Comparison of ENCODE assay signal across 8 mouse cellular contexts in the genomic region with DNA sequence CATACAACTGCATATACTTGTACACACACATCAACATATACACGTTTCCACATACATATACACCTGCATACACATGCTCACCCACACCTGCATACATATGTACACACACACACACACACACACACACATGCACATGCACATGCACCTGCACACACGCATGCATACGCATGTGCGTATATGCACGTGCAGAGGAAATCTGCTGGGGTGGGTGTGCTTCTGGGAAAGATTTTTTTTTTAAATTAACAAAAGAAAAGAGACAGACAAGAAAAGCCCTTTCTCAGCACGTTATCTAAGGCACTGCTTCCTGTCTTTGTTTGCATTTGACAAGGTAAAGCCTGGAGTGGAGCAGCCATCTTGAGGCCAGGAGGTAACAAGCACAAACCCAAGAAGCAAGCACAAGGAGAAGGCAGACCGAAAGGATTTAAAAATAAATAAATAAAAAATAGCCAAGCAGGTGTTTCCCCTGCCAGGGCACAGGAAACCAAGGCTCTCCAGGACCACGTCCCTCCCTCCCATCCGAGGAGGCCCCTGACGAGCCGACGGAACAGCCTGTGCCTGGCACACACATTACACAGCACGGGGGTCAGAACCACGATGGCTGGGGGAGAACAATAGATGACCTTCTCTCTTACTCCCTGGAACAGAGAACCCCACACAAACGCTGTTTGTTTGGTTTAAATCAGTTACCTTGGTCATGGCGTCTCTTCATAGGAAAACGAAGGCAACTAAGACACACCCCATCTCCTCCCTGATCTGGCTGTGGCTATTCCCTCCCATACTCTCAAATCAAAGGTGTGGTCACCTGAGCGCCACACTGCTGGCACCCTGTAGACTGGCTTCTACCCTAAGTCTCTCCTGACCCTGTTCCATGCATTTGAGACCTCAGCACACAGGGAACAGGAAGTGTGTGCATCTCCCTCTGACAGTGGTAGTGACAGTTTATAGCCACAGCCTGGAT. TPM values are rescaled to one million over a fixed set of nuclear protein-coding genes. Genes with fewer than 3 reads are reported as not detected.
DNase-seq lines count a peak whose midpoint lies in the region; ATAC-seq and TF ChIP-seq lines count a peak whose summit lies in the region.

No protein-coding gene starts in this region.

- intact Hi-C loops in gastrocnemius, postnatal 14 days (cut with DNase I; ENCODE audit: low total_unique reads): no loop called here

- H3K27me3 ChIP-seq in hindbrain, embryonic 10.5 days (ENCODE audit: insufficient read depth, poor library complexity, severe bottlenecking): no peaks in the 10 kb centered on the region
- no peaks in the 10 kb centered on the region for H3K27me3 ChIP-seq in hindbrain, embryonic 11.5 days (ENCODE audit: control insufficient read depth, insufficient read depth, low read length)
- H3K27me3 ChIP-seq in ES-Bruce4 (ENCODE audit: control insufficient read depth, insufficient read depth, low read length, poor library complexity, severe bottlenecking): no peaks in the 10 kb centered on the region
- no peaks in the 10 kb centered on the region for H3K27me3 ChIP-seq in heart, embryonic 14.5 days (ENCODE audit: control insufficient read depth, insufficient read depth, low read length)
- no peaks in the 10 kb centered on the region for H3K27me3 ChIP-seq in midbrain, embryonic 15.5 days (replicated peaks)

- H3K9me3 ChIP-seq in hindbrain, embryonic 10.5 days: no peaks in the 10 kb centered on the region
- no peaks in the 10 kb centered on the region for H3K9me3 ChIP-seq in hindbrain, embryonic 11.5 days (ENCODE audit: control insufficient read depth, low read length)
- no peaks in the 10 kb centered on the region for H3K9me3 ChIP-seq in ES-Bruce4 (replicated peaks; ENCODE audit: control insufficient read depth, insufficient read depth, low read length, poor library complexity, severe bottlenecking)
- H3K9me3 ChIP-seq in heart, embryonic 14.5 days (ENCODE audit: control insufficient read depth, low read length): no peaks in the 10 kb centered on the region
- no peaks in the 10 kb centered on the region for H3K9me3 ChIP-seq in midbrain, embryonic 15.5 days

- DNase-seq in hindbrain, embryonic 10.5 days (ENCODE audit: low spot score): no peak
- no peak for DNase-seq in hindbrain, embryonic 11.5 days (ENCODE audit: low spot score)
- DNase-seq in urinary bladder, postnatal 25 days (ENCODE audit: low spot score): no peak
- DNase-seq in gastrocnemius, postnatal 14 days: no peak
- no peak for DNase-seq in adrenal gland, adult (ENCODE audit: inconsistent age in 2 of 2, low spot score in 1 of 2)

- H3K36me3 ChIP-seq in hindbrain, embryonic 10.5 days: peaks cover 5% of the 10 kb centered on the region; the same call in 1 of the 2 replicates
- no peaks in the 10 kb centered on the region for H3K36me3 ChIP-seq in hindbrain, embryonic 11.5 days (ENCODE audit: control insufficient read depth, insufficient read depth, low read length)
- H3K36me3 ChIP-seq in ES-Bruce4 (ENCODE audit: control insufficient read depth, insufficient read depth, low read length, poor library complexity, severe bottlenecking): no peaks in the 10 kb centered on the region
- H3K36me3 ChIP-seq in heart, embryonic 14.5 days (ENCODE audit: control insufficient read depth, insufficient read depth, low read length): no peaks in the 10 kb centered on the region
- no peaks in the 10 kb centered on the region for H3K36me3 ChIP-seq in midbrain, embryonic 15.5 days (replicated peaks)

- no peak overlapping the region for H3K9ac ChIP-seq in hindbrain, embryonic 11.5 days (ENCODE audit: low read depth, low read length)
- H3K9ac ChIP-seq in ES-Bruce4 (ENCODE audit: low read depth, poor library complexity, severe bottlenecking): peak overlapping the region; percentile 26; the same call in 1 of the 2 replicates
- H3K9ac ChIP-seq in heart, embryonic 14.5 days (ENCODE audit: low read length): no peak overlapping the region
- no peak overlapping the region for H3K9ac ChIP-seq in midbrain, embryonic 15.5 days

- no peak overlapping the region for H3K4me2 ChIP-seq in hindbrain, embryonic 11.5 days (replicated peaks; ENCODE audit: low read depth, low read length)
- no peak overlapping the region for H3K4me2 ChIP-seq in heart, embryonic 14.5 days (ENCODE audit: low read length)
- H3K4me2 ChIP-seq in midbrain, embryonic 15.5 days: no peak overlapping the region

- no peak overlapping the region for H3K4me3 ChIP-seq in hindbrain, embryonic 10.5 days
- H3K4me3 ChIP-seq in hindbrain, embryonic 11.5 days (ENCODE audit: low read depth, low read length): no peak overlapping the region
- peak overlapping the region; percentile 15; the same call in 1 of the 2 replicates for H3K4me3 ChIP-seq in ES-Bruce4 (ENCODE audit: low read depth, low read length)
- no peak overlapping the region for H3K4me3 ChIP-seq in heart, embryonic 14.5 days (ENCODE audit: control insufficient read depth in 1 of 2, insufficient read depth in 1 of 2, low read depth in 1 of 2, low read length in 2 of 2)
- no peak overlapping the region for H3K4me3 ChIP-seq in midbrain, embryonic 15.5 days

- ATAC-seq in hindbrain, embryonic 11.5 days (ENCODE audit: low FRiP score): no peak
- 0 out of 2 replicates have a peak, but pooled peaks have one; percentile 51 for ATAC-seq in heart, embryonic 14.5 days (ENCODE audit: insufficient number of reproducible peaks, insufficient read depth, low FRiP score, low read depth)
- ATAC-seq in midbrain, embryonic 15.5 days (replicated peaks): no peak

- H3K4me1 ChIP-seq in hindbrain, embryonic 10.5 days (replicated peaks): peaks cover 34% of the 10 kb centered on the region
- no peaks in the 10 kb centered on the region; the same call in 1 of the 2 replicates for H3K4me1 ChIP-seq in hindbrain, embryonic 11.5 days (replicated peaks; ENCODE audit: control insufficient read depth, insufficient read depth, low read length)
- peaks cover 14% of the 10 kb centered on the region for H3K4me1 ChIP-seq in ES-Bruce4 (ENCODE audit: control insufficient read depth, insufficient read depth, low read length)
- peaks cover 5 to 9% of the 10 kb centered on the region in 2 experiments; a peak in 3 of 4 replicates for H3K4me1 ChIP-seq in heart, embryonic 14.5 days (ENCODE audit: control insufficient read depth in 2 of 2, insufficient read depth in 2 of 2, low read length in 2 of 2)
- H3K4me1 ChIP-seq in midbrain, embryonic 15.5 days: peaks cover 10% of the 10 kb centered on the region; the same call in 1 of the 2 replicates

- no peak for TF ChIP-seq CTCF in ES-Bruce4 (IDR thresholded peaks at IDR 0.05; ENCODE audit: low read depth, low read length)

- TF ChIP-seq POLR2A in ES-Bruce4 (IDR thresholded peaks at IDR 0.05; ENCODE audit: insufficient read depth, low read length): no peak

- WGBS in hindbrain, embryonic 10.5 days: 74% methylated on average over 18 of the region's 18 CpGs
- 67% methylated on average over 18 of the region's 18 CpGs for WGBS in hindbrain, embryonic 11.5 days
- 59% methylated on average over 18 of the region's 18 CpGs for WGBS in heart, embryonic 14.5 days
- 67% methylated on average over 18 of the region's 18 CpGs for WGBS in midbrain, embryonic 15.5 days

- peak; percentile 77 for TF ChIP-seq EP300 in ES-Bruce4 (IDR thresholded peaks at IDR 0.05; ENCODE audit: insufficient read depth, low read depth, low read length)

- H3K27ac ChIP-seq in hindbrain, embryonic 10.5 days: peak overlapping the region; percentile 3
- H3K27ac ChIP-seq in hindbrain, embryonic 11.5 days (ENCODE audit: low read depth, low read length): no peak overlapping the region
- H3K27ac ChIP-seq in ES-Bruce4 (ENCODE audit: insufficient read depth, low read length): peak overlapping the region; percentile 85
- H3K27ac ChIP-seq in heart, embryonic 14.5 days (replicated peaks in 1 of 2; ENCODE audit: control insufficient read depth in 1 of 2, insufficient read depth in 1 of 2, low read depth in 2 of 2, low read length in 2 of 2): peak overlapping the region; percentile 59 to 61
- H3K27ac ChIP-seq in midbrain, embryonic 15.5 days: peak overlapping the region; percentile 58

RNA-seq across cellular contexts. Expression of gene Coro2b, which starts 39.4 kb away (rescaled TPM):
- 17.5 and 30.7 TPM in 2 replicates for polyA plus RNA-seq in hindbrain, embryonic 10.5 days (2016; fragmentation: Nextera tagmentation; extraction: Ambion mirVana)
- polyA plus RNA-seq in hindbrain, embryonic 11.5 days (2014; fragmentation: Nextera tagmentation; extraction: Ambion mirVana): 19.5 and 20.5 TPM in 2 replicates
- polyA plus RNA-seq in ES-Bruce4 (2011; ENCODE audit: insufficient read depth, insufficient read length, low read depth, missing spikeins): 3.1 and 4.8 TPM in 2 replicates
- 4.7 and 6.9 TPM in 2 replicates for polyA plus RNA-seq in heart, embryonic 14.5 days (2014; fragmentation: Nextera tagmentation; extraction: Ambion mirVana)
- 34.7 and 35.1 TPM in 2 replicates for polyA plus RNA-seq in midbrain, embryonic 15.5 days (2015; fragmentation: Nextera tagmentation; extraction: Ambion mirVana)
- 10 to 100 TPM in 1 of 2 experiments, 1 to 10 TPM in 1; 8.2 to 11.4 TPM for total RNA-seq in gastrocnemius, postnatal 14 days (2021)
